Mouse (Mus musculus): ENCODE data around the gene Mbd3.

GRCm38 (mm10) chr10:80398719-80399190 lies 595 bp downstream of the Mbd3 start:
- TF ChIP-seq CTCF (IDR thresholded peaks at IDR 0.05; ENCODE audit: extremely low read depth, insufficient read depth, insufficient read length, insufficient replicate concordance), result peak; percentile 1; the same call in 1 of the 2 replicates
- peak; percentile 8 for TF ChIP-seq POLR2A (IDR thresholded peaks at IDR 0.05; ENCODE audit: low read depth, low read length)

Measured in spleen, adult 2 months (tissue).